Mouse (Mus musculus) stomach, postnatal 0 days (tissue): ENCODE results near the gene Ahcyl1. TPM values are rescaled to one million over a fixed set of nuclear protein-coding genes. Genes with fewer than 3 reads are reported as not detected.

ENCODE experiments used
- ATAC-seq: fragments of 200-750 bp; cut with Nextera tagmentation; 2 replicates; pipeline ENCODE4 v1.8.0; 2017; ENCODE audit not compliant: low FRiP score, low TSS enrichment
- DNase-seq: peaks from one replicate; pipeline ENCODE4 v3.0.0-alpha.2; 2016; ENCODE audit warnings: low spot score
- H3K27ac ChIP-seq: fragments of 300-500 bp; sonication (generic); replicated peaks from 2 replicates; pipeline ENCODE4 v1.5.1; 2014; ENCODE audit warnings: mild to moderate bottlenecking, control low read depth
- H3K27me3 ChIP-seq: fragments of 300-500 bp; sonication (generic); 2 replicates; pipeline ENCODE4 v1.6.1; 2014; ENCODE audit warnings: low read length; ENCODE audit not compliant: control insufficient read depth, insufficient read depth
- H3K36me3 ChIP-seq: fragments of 300-500 bp; sonication (generic); 2 replicates; pipeline ENCODE4 v1.6.1; 2014; ENCODE audit warnings: low read length, mixed read lengths; ENCODE audit not compliant: control insufficient read depth, insufficient read depth
- H3K4me1 ChIP-seq: fragments of 300-500 bp; sonication (generic); replicated peaks from 2 replicates; pipeline ENCODE4 v1.6.1; 2014; ENCODE audit warnings: antibody characterized with exemption; ENCODE audit not compliant: control insufficient read depth, insufficient read depth
- H3K4me2 ChIP-seq: fragments of 300-500 bp; sonication (generic); replicated peaks from 2 replicates; pipeline ENCODE4 v1.6.1; 2014; ENCODE audit warnings: low read depth, mild to moderate bottlenecking, control low read depth, moderate library complexity
- H3K4me3 ChIP-seq: fragments of 300-500 bp; sonication (generic); 2 replicates; pipeline ENCODE4 v1.5.1; 2014; ENCODE audit warnings: low read depth, low read length, control low read depth
- H3K9ac ChIP-seq: fragments of 300-500 bp; sonication (generic); 2 replicates; pipeline ENCODE4 v1.6.1; 2014; ENCODE audit warnings: mild to moderate bottlenecking, low read length, control low read depth, mixed read lengths
- H3K9me3 ChIP-seq: fragments of 300-500 bp; sonication (generic); 2 replicates; pipeline ENCODE4 v1.6.1; 2016; ENCODE audit warnings: low read length; ENCODE audit not compliant: control insufficient read depth
- CTCF ChIP-seq: IDR thresholded peaks from 2 replicates; pipeline ENCODE4 v1.5.1; 2016; ENCODE audit warnings: antibody characterized with exemption, low read depth, mild to moderate bottlenecking, moderate library complexity
- EP300 ChIP-seq: optimal IDR thresholded peaks from 2 replicates; pipeline ENCODE3; 2016; ENCODE audit warnings: antibody characterized with exemption
- WGBS: fragments of 180-500 bp; shearing (Covaris S2); extraction: QIAGEN DNeasy Blood & Tissue Kit; methylation state at CpG from one replicate; pipeline ENCODE4 v1.1.7; 2014; 5-methylcytosine and 5-hydroxymethylcytosine counted together
- polyA plus RNA-seq: library from polyadenylated mRNA; unstranded; fragments of >200 nt; fragmentation: Nextera tagmentation; extraction: Ambion mirVana; gene quantifications from 2 replicates; pipeline ENCODE4 v1.2.1, GENCODE M21; 2015

Gene Ahcyl1
- polyA plus RNA-seq, 1 experiment from 2014 or later, result 39.8 TPM

- H3K9ac ChIP-seq, result no peak overlapping the region
- H3K36me3 ChIP-seq, result no peaks in the 10 kb centered on the region
- H3K4me1 ChIP-seq, result no peaks in the 10 kb centered on the region
- DNase-seq (no peak), ATAC-seq (no peak)
- H3K4me2 ChIP-seq, result no peak overlapping the region
- H3K27ac ChIP-seq, result no peak overlapping the region
- TF ChIP-seq EP300, result no peak
- TF ChIP-seq CTCF, result no peak
- WGBS, result 48% methylated on average over 3 of the region's 3 CpGs
- no peaks in the 10 kb centered on the region for H3K27me3 ChIP-seq
- no peak overlapping the region for H3K4me3 ChIP-seq
- H3K9me3 ChIP-seq, result no peaks in the 10 kb centered on the region
Observed at GRCm38 (mm10) chr3:107709156-107709555, 12.8 kb upstream of the Ahcyl1 start.

GRCm38 (mm10) chr3:107707239-107707638 lies 10.9 kb upstream of the Ahcyl1 start:
- DNase-seq (no peak), ATAC-seq (no peak)
- Histone ChIP-seq H3K9ac (no peak overlapping the region), H3K4me3 (no peak overlapping the region), H3K9me3 (no peaks in the 10 kb centered on the region), H3K4me2 (no peak overlapping the region), H3K36me3 (no peaks in the 10 kb centered on the region), H3K4me1 (no peaks in the 10 kb centered on the region), H3K27me3 (no peaks in the 10 kb centered on the region), H3K27ac (no peak overlapping the region)
- 38% methylated on average over 4 of the region's 4 CpGs for WGBS
- TF ChIP-seq EP300 (no peak), CTCF (no peak)

GRCm38 (mm10) chr3:107706164-107706563 lies 9.8 kb upstream of the Ahcyl1 start:
- H3K27me3 ChIP-seq, result no peaks in the 10 kb centered on the region
- H3K9ac ChIP-seq, result no peak overlapping the region
- H3K27ac ChIP-seq, result no peak overlapping the region
- DNase-seq (no peak), ATAC-seq (no peak)
- no peaks in the 10 kb centered on the region for H3K4me1 ChIP-seq
- no peak for TF ChIP-seq CTCF
- no peak overlapping the region for H3K4me2 ChIP-seq
- 33% methylated on average over 2 of the region's 2 CpGs for WGBS
- H3K4me3 ChIP-seq, result no peak overlapping the region
- no peaks in the 10 kb centered on the region for H3K9me3 ChIP-seq
- no peaks in the 10 kb centered on the region for H3K36me3 ChIP-seq

GRCm38 (mm10) chr3:107704371-107704705 lies 8.0 kb upstream of the Ahcyl1 start:
- Histone ChIP-seq H3K27ac (no peak overlapping the region), H3K9ac (no peak overlapping the region), H3K9me3 (no peaks in the 10 kb centered on the region), H3K4me2 (no peak overlapping the region), H3K36me3 (no peaks in the 10 kb centered on the region), H3K4me1 (no peaks in the 10 kb centered on the region), H3K4me3 (no peak overlapping the region), H3K27me3 (no peaks in the 10 kb centered on the region)
- DNase-seq (no peak), ATAC-seq (no peak; the same call in 1 of the 2 replicates)
- 56% methylated on average over 1 of the region's 1 CpGs for WGBS
- TF ChIP-seq EP300, result no peak
- no peak for TF ChIP-seq CTCF

- no peaks in the 10 kb centered on the region for H3K9me3 ChIP-seq
- ATAC-seq (peak; percentile 71; the same call in 1 of the 2 replicates), DNase-seq (no peak)
- no peak overlapping the region for H3K4me3 ChIP-seq
- TF ChIP-seq CTCF (no peak), EP300 (no peak)
- no peaks in the 10 kb centered on the region for H3K4me1 ChIP-seq
- WGBS, result 76% methylated on average over 7 of the region's 7 CpGs
- no peaks in the 10 kb centered on the region for H3K36me3 ChIP-seq
- H3K27ac ChIP-seq, result no peak overlapping the region
- H3K27me3 ChIP-seq, result no peaks in the 10 kb centered on the region
- no peak overlapping the region for H3K9ac ChIP-seq
- no peak overlapping the region for H3K4me2 ChIP-seq
Observed at GRCm38 (mm10) chr3:107703675-107704370, 7.5 kb upstream of the Ahcyl1 start.

- Histone ChIP-seq H3K9ac (no peak overlapping the region), H3K36me3 (no peaks in the 10 kb centered on the region), H3K4me1 (no peaks in the 10 kb centered on the region), H3K27ac (no peak overlapping the region), H3K4me2 (no peak overlapping the region), H3K4me3 (no peak overlapping the region), H3K9me3 (no peaks in the 10 kb centered on the region), H3K27me3 (no peaks in the 10 kb centered on the region)
- DNase-seq (no peak), ATAC-seq (no peak)
- 88% methylated on average over 1 of the region's 1 CpGs for WGBS
- TF ChIP-seq CTCF (no peak), EP300 (no peak)
Observed at GRCm38 (mm10) chr3:107701767-107702394, 5.5 kb upstream of the Ahcyl1 start.
